Mouse (Mus musculus): Measurements from ENCODE around the gene Cct8. TPM values are rescaled to one million over a fixed set of nuclear protein-coding genes. Genes with fewer than 3 reads are reported as not detected.

Gene Cct8
- polyA plus RNA-seq, 1 experiment from 2014 or later: 691 TPM

DNA sequence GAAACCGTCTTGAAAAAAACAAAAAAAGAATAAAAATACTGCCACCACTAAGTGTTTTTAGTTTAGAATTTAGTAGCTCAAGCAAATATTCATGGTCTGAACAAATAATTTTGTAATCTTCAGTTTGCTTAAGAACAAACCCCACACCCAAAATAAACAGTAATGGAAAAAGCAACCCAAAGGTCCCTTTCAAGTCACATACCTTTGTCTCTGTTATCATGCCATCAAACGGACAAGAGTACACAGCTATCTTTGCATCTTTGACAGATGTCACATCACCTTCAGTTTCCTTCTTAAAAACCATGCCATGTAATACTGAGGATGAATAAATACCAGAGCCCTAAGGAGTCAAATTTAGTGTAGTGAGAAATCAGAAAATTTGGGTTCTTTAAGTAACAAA is 7.1 kb downstream of the Cct8 start:
- Histone ChIP-seq H3K27ac (replicated peaks) (no peak overlapping the region), H3K36me3 (replicated peaks) (peaks cover 98% of the 10 kb centered on the region), H3K9me3 (no peaks in the 10 kb centered on the region), H3K4me3 (no peak overlapping the region), H3K27me3 (replicated peaks; ENCODE audit: low read depth, poor library complexity, severe bottlenecking) (no peaks in the 10 kb centered on the region), H3K4me1 (no peaks in the 10 kb centered on the region)
- DNase-seq (ENCODE audit: low spot score): no peak
- WGBS: 91% methylated on average over 2 of the region's 2 CpGs

GRCm38 (mm10) chr16:87486739-87487138 is 8.9 kb downstream of the Cct8 start:
- no peak for DNase-seq (ENCODE audit: low spot score)
- peaks cover 98% of the 10 kb centered on the region for H3K36me3 ChIP-seq (replicated peaks)
- no peaks in the 10 kb centered on the region for H3K4me1 ChIP-seq
- no peak overlapping the region for H3K4me3 ChIP-seq
- no peak overlapping the region for H3K27ac ChIP-seq (replicated peaks)
- no peaks in the 10 kb centered on the region for H3K27me3 ChIP-seq (replicated peaks; ENCODE audit: low read depth, poor library complexity, severe bottlenecking)
- WGBS: 96% methylated on average over 5 of the region's 5 CpGs
- no peaks in the 10 kb centered on the region for H3K9me3 ChIP-seq

DNA sequence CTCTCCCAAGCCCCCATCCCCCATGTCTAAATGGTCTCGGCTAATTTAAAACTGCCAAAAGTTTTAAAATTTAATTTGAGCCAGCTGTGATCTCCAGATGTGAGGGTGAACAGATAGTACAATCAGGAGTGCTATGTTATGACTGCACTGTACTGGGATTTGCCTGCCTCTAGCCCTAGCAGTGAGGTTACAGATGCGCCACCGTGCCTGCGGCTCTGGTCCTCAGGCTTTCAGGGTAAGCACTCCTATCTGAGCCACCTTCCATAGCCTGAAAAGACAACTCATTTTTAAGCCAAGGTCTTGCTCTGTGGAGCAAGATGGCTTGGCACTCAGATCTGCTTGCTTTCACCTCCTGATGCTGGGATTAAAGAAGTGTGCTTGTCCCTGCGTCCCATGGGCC is 11.3 kb downstream of the Cct8 start:
- Histone ChIP-seq H3K27me3 (replicated peaks; ENCODE audit: low read depth, poor library complexity, severe bottlenecking) (no peaks in the 10 kb centered on the region), H3K4me1 (no peaks in the 10 kb centered on the region), H3K27ac (replicated peaks) (no peak overlapping the region), H3K36me3 (replicated peaks) (peaks cover 94% of the 10 kb centered on the region), H3K4me3 (no peak overlapping the region), H3K9me3 (no peaks in the 10 kb centered on the region)
- no peak for DNase-seq (ENCODE audit: low spot score)
- 87% methylated on average over 5 of the region's 5 CpGs for WGBS

DNA sequence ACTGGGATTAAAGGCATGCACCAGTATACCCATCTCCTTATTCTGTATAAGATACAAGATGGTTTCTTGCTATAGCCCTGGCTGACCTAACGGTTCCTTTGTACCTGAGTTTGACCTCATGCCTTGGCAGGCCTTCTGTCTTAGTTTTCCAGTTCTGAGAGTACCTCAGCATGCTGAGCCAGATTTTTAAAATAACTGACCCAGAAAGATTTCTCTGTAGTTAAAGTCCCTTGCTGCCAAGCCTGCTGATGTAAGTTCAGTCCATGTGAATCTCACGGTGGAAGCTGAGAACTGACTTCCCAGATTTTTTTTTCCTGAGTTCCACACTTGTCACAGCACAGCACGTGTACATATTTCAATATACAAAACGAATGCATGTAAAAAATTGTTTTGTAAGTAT is 25.1 kb downstream of the Cct8 start:
- 92% methylated on average over 4 of the region's 4 CpGs for whole genome bisulfite sequencing
- Histone ChIP-seq H3K4me1 (no peaks in the 10 kb centered on the region), H3K27me3 (replicated peaks; ENCODE audit: low read depth, poor library complexity, severe bottlenecking) (no peaks in the 10 kb centered on the region), H3K9me3 (no peaks in the 10 kb centered on the region), H3K27ac (replicated peaks) (no peak overlapping the region), H3K36me3 (replicated peaks) (peaks cover 95% of the 10 kb centered on the region), H3K4me3 (no peak overlapping the region)
- no peak for DNase-seq (ENCODE audit: low spot score)

GRCm38 (mm10) chr16:87458752-87459151 is 36.9 kb downstream of the Cct8 start:
- H3K36me3 ChIP-seq (replicated peaks): peaks cover 53% of the 10 kb centered on the region
- 96% methylated on average over 3 of the region's 3 CpGs for WGBS

DNA sequence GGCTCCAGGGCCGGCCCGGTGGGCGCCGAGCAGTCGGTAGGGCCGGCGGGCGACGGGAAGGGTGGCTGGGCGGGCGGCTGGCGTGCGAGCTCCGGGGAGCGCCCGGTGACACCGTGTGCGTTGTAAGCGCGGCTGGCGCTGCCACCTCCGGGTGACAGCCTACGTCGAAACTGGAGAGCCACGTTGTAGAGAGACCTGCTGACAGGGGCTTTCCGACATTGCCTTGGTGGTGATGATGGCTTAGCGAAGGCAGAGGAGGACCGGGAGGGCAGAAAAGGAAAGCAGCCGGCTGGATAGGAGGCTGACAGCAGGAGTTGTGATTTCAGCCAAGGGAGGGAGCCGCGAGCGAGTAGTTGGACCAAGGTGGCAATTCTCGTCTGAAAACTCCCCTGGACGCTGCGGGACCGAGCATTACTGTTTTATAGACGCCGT is 40.5 kb downstream of the Cct8 start:
- Histone ChIP-seq H3K9me3 (no peaks in the 10 kb centered on the region), H3K4me1 (peaks cover 24% of the 10 kb centered on the region), H3K4me3 (peak overlapping the region; percentile 97), H3K36me3 (replicated peaks) (peaks cover 18% of the 10 kb centered on the region), H3K27me3 (replicated peaks; ENCODE audit: low read depth, poor library complexity, severe bottlenecking) (no peaks in the 10 kb centered on the region), H3K27ac (replicated peaks) (peak overlapping the region; percentile 89)
- no peak for DNase-seq (ENCODE audit: low spot score)
- WGBS: under 1% methylated on average over 38 of the region's 38 CpGs

More at GRCm38 (mm10) chr16:87458752-87459151, 36.9 kb downstream of the Cct8 start:
- Histone ChIP-seq H3K27me3 (replicated peaks; ENCODE audit: low read depth, poor library complexity, severe bottlenecking) (no peaks in the 10 kb centered on the region), H3K27ac (replicated peaks) (no peak overlapping the region), H3K4me3 (no peak overlapping the region), H3K9me3 (no peaks in the 10 kb centered on the region), H3K4me1 (peaks cover 24% of the 10 kb centered on the region)
- no peak for DNase-seq (ENCODE audit: low spot score)

- H3K4me1 ChIP-seq: peaks cover 24% of the 10 kb centered on the region
- peak; percentile 92 for DNase-seq (ENCODE audit: low spot score)
- WGBS: 10% methylated on average over 45 of the region's 45 CpGs
- H3K4me3 ChIP-seq: peak within 1 kb of the TSS; percentile 97
- no peaks in the 10 kb centered on the region for H3K9me3 ChIP-seq
- peaks cover 12% of the 10 kb centered on the region for H3K36me3 ChIP-seq (replicated peaks)
- H3K27ac ChIP-seq (replicated peaks): peak within 1 kb of the TSS; percentile 89
- no peaks in the 10 kb centered on the region for H3K27me3 ChIP-seq (replicated peaks; ENCODE audit: low read depth, poor library complexity, severe bottlenecking)
Observed at GRCm38 (mm10) chr16:87454419-87455179, 41.1 kb downstream of the Cct8 start, which contains the start of gene Usp16. Gene Usp16, plus strand, starts transcription at chr16:87454703.

DNA sequence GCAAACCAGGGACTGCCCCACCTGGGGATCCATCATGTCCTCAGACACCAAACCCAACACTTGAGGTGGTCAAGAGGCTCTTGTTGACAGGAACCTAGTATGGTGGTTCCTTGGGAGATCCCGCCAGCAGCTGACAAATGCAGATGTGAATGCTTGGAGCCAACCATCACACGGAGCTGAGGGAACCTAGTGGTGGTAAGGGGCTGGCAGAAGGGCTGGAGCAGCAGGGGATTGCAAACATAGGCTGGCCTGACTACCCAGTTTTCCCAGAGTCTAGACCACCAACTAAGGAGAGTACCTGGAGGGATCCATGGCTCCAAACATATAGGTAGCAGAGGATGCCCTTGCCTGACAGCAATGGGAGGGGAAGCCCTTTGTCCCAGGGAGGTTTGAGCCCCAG is 42.4 kb downstream of the Cct8 start:
- Histone ChIP-seq H3K27me3 (replicated peaks; ENCODE audit: low read depth, poor library complexity, severe bottlenecking) (no peaks in the 10 kb centered on the region), H3K4me1 (peaks cover 24% of the 10 kb centered on the region), H3K36me3 (replicated peaks) (no peaks in the 10 kb centered on the region), H3K4me3 (no peak overlapping the region), H3K9me3 (no peaks in the 10 kb centered on the region), H3K27ac (replicated peaks) (no peak overlapping the region)
- DNase-seq (ENCODE audit: low spot score): no peak
- WGBS: 89% methylated on average over 2 of the region's 2 CpGs

DNA sequence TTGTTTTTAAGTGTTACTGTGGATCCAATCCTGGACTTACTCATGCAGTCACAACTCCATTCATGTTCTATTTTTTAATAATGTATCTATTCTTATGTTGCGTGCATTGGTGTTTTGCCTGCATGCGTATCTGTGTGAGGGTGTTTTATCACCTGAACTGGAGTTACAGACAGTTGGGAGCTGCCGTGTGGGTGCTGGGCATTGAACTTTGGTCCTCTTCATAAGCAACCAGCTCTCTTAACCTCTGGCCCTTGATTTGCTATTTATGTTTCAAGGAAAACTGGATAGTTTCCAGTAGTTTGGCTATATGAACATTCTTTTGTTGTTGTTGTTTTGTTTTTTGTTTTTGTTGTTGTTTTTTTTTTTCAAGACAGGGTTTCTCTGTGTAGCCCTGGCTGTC is 50.1 kb downstream of the Cct8 start:
- H3K27ac ChIP-seq (replicated peaks): no peak overlapping the region
- WGBS: 97% methylated on average over 3 of the region's 3 CpGs

GRCm38 (mm10) chr16:87445110-87445509 is 50.6 kb downstream of the Cct8 start:
- Histone ChIP-seq H3K27me3 (replicated peaks; ENCODE audit: low read depth, poor library complexity, severe bottlenecking) (no peaks in the 10 kb centered on the region), H3K4me3 (no peak overlapping the region)
- DNase-seq (ENCODE audit: low spot score): no peak

More for the DNA sequence above, 50.1 kb downstream of the Cct8 start:
- H3K36me3 ChIP-seq (replicated peaks): no peaks in the 10 kb centered on the region
- no peak for DNase-seq (ENCODE audit: low spot score)
- peaks cover 12% of the 10 kb centered on the region for H3K4me1 ChIP-seq
- no peak overlapping the region for H3K4me3 ChIP-seq
- H3K9me3 ChIP-seq: no peaks in the 10 kb centered on the region
- H3K27me3 ChIP-seq (replicated peaks; ENCODE audit: low read depth, poor library complexity, severe bottlenecking): no peaks in the 10 kb centered on the region

DNA sequence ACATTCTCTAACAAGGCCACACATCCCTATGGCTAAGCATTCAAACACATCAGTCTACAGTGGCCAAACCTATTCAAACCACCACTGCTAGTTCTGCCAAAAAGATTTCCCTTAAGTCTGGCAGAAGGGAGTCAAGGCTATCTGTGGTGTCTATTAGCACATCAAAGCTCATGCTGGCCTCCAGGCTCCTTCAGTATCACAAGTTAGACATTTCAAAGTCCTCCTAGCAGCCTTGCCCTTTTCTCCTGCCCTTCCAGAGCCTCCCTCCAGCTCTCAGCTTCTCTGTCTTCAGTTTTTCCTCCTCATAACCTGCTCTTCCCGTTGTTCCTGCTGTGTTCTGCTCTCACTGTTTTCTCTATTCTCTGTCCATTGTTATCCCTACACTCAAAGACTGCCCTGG is 51.6 kb downstream of the Cct8 start:
- Histone ChIP-seq H3K4me1 (peaks cover 15% of the 10 kb centered on the region), H3K27me3 (replicated peaks; ENCODE audit: low read depth, poor library complexity, severe bottlenecking) (no peaks in the 10 kb centered on the region), H3K36me3 (replicated peaks) (no peaks in the 10 kb centered on the region), H3K9me3 (no peaks in the 10 kb centered on the region), H3K27ac (replicated peaks) (no peak overlapping the region), H3K4me3 (no peak overlapping the region)
- no peak for DNase-seq (ENCODE audit: low spot score)
- 48% methylated on average over 1 of the region's 1 CpGs for WGBS

More at GRCm38 (mm10) chr16:87445110-87445509, 50.6 kb downstream of the Cct8 start:
- Histone ChIP-seq H3K9me3 (no peaks in the 10 kb centered on the region), H3K36me3 (replicated peaks) (no peaks in the 10 kb centered on the region), H3K4me1 (peaks cover 12% of the 10 kb centered on the region), H3K27ac (replicated peaks) (no peak overlapping the region)

DNA sequence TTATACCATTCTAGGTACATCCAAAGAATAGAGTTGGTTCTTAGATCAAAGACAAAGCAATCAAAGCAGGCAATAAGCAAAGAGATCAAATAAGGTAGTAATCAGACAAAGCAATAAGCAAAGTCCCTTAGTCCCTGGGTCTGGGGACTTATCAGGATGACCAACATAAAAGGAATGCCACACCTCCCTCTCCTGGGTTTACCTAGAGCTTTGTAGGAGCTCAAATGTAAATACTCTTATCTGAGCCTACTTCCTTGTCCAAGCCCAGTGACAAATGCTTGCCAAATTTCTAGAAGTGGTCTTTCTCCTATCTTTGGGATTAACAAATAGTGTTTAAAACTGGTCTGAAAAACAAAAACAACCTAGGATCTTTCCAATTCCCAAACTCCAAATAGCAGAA is 52.4 kb downstream of the Cct8 start:
- Histone ChIP-seq H3K36me3 (replicated peaks) (no peaks in the 10 kb centered on the region), H3K27ac (replicated peaks) (no peak overlapping the region), H3K27me3 (replicated peaks; ENCODE audit: low read depth, poor library complexity, severe bottlenecking) (no peaks in the 10 kb centered on the region), H3K9me3 (no peaks in the 10 kb centered on the region), H3K4me3 (no peak overlapping the region), H3K4me1 (peaks cover 15% of the 10 kb centered on the region)
- DNase-seq (ENCODE audit: low spot score): no peak

GRCm38 (mm10) chr16:87442291-87442690 is 53.4 kb downstream of the Cct8 start:
- DNase-seq (ENCODE audit: low spot score): no peak
- Histone ChIP-seq H3K27me3 (replicated peaks; ENCODE audit: low read depth, poor library complexity, severe bottlenecking) (no peaks in the 10 kb centered on the region), H3K4me1 (peaks cover 15% of the 10 kb centered on the region), H3K27ac (replicated peaks) (no peak overlapping the region), H3K36me3 (replicated peaks) (no peaks in the 10 kb centered on the region), H3K9me3 (no peaks in the 10 kb centered on the region), H3K4me3 (no peak overlapping the region)
- WGBS: 59% methylated on average over 5 of the region's 5 CpGs

Measured in embryonic facial prominence, embryonic 10.5 days (tissue).